Mouse (Mus musculus) cortical plate, adult 2 months (tissue): ENCODE measurements around the gene Fam89a. TPM values are rescaled to one million over a fixed set of nuclear protein-coding genes. Genes with fewer than 3 reads are reported as not detected.

Experiments used
- H3K27ac ChIP-seq: fragments of 200-500 bp; 2 replicates; pipeline ENCODE4 v1.5.1; 2012; ENCODE audit warnings: low read length, control low read depth, inconsistent platforms; ENCODE audit not compliant: insufficient read depth
- H3K4me1 ChIP-seq: fragments of 200-500 bp; 2 replicates; pipeline ENCODE4 v1.6.1; 2011; ENCODE audit warnings: low read length; ENCODE audit not compliant: control insufficient read depth, insufficient read depth
- H3K4me3 ChIP-seq: fragments of 200-500 bp; 2 replicates; pipeline ENCODE4 v1.5.1; 2011; ENCODE audit warnings: mild to moderate bottlenecking, low read length, control low read depth; ENCODE audit not compliant: insufficient read depth
- CTCF ChIP-seq: fragments of 200-500 bp; IDR thresholded peaks from 2 replicates; pipeline ENCODE4 v1.5.1; 2011; ENCODE audit warnings: mild to moderate bottlenecking, control low read depth, low read length; ENCODE audit not compliant: insufficient read depth; ENCODE audit errors: extremely low read depth
- POLR2A ChIP-seq: fragments of 200-500 bp; IDR thresholded peaks from 2 replicates; pipeline ENCODE4 v1.6.1; 2011; ENCODE audit warnings: mild to moderate bottlenecking, low read length, control low read depth; ENCODE audit not compliant: insufficient read depth; ENCODE audit errors: extremely low read depth
- polyA plus RNA-seq: library from polyadenylated mRNA; depleted of rRNA; stranded (reverse); fragments of >200 nt; gene quantifications from 2 replicates; pipeline ENCODE4 v1.2.3, GENCODE M21; 2012; rRNA removed

Gene Fam89a
- polyA plus RNA-seq: 1.1 and 1.7 TPM in 2 replicates

DNA sequence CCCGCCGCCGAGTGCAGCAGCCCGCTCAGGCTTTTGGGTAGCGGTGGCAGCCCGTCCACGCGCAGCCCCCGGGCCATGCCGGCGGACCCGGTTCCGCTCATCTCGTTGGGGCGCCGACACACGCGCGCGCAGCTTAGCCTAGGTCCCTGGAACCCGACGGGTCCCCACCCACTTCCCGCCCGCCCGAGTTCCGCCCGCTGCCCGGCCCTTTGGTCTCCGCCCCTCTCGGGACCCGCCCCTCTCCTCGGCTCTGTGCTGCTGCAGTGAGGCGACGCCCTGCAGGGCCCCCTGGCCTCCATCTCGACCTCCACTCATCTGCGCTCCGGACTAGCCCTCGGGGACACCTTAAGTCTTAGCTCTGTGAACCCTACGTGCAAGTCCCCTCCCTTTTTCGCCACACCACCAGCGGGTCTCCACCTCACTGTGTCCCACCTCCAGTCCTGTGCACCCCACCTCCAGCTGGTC, at the start of gene Fam89a:
Gene Fam89a (minus strand): TSS at position 124 of the 465 bp plus-strand sequence.
- TF ChIP-seq CTCF (no peak), POLR2A (no peak)
- H3K27ac ChIP-seq: no peak within 1 kb of the TSS
- H3K4me1 ChIP-seq: no peaks in the 10 kb centered on the region
- H3K4me3 ChIP-seq: peak within 1 kb of the TSS; percentile 5; the same call in 1 of the 2 replicates

DNA sequence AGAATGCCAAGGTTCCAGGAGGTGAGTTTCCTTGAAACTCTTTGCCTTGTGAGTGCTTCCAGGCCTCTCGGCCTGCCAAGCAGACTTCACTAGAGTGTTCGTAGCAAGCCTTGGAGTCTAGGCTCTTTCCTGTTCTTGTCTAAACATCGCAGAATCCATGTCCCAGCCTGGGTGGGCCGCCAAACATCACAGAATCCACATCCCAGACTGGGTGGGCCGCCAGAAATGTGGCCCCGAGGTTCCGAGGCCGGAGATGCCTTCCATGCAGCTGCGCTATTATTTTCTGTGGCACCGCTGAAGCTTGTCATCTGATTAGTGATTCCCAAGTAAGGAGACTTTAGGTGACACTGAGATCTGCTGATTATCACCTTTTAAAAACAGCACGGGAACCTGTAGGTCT, 48.9 kb upstream of the Fam89a start:
- TF ChIP-seq CTCF: no peak
- no peak for TF ChIP-seq POLR2A
- no peak overlapping the region for H3K4me3 ChIP-seq
- no peak overlapping the region for H3K27ac ChIP-seq
- H3K4me1 ChIP-seq: no peaks in the 10 kb centered on the region

DNA sequence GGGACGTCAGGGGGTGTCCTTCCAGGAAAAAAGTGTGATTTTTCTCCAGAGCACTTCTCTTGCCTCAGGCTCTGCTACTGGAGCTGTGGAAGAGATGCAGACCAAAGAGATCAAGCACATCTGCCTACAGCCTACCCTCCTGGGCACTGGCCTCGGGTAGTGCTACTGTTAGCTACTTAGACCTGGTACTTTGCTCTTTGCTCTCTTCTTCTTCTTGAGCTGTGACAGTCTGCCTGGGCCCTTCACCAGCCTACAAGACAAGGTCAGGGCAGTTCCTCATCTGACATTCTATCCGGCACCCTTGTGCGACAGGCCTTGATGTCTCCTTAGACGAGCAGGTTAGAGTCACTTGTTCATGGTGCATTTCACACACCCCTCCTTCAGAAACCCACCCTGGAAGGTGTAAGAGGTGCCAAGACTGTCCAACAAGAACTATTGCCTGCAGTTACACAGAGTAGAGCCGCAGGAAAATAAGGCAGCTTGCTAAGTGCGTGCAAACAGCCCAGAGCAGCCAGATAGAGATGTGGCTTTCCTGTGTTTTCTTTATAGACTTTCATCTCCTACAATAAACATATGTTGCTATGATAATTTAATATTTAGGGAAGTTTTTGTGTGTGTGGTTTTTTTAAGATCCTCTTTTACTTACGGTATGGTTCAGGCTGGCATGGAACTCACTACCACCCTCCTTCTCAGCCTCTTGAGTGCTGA, 44.3 kb upstream of the Fam89a start:
- no peak for TF ChIP-seq POLR2A
- no peak for TF ChIP-seq CTCF
- Histone ChIP-seq H3K27ac (no peak overlapping the region), H3K4me1 (0 out of 2 replicates have a peak, but pooled peaks cover 2% of the 10 kb centered on the region), H3K4me3 (no peak overlapping the region)

DNA sequence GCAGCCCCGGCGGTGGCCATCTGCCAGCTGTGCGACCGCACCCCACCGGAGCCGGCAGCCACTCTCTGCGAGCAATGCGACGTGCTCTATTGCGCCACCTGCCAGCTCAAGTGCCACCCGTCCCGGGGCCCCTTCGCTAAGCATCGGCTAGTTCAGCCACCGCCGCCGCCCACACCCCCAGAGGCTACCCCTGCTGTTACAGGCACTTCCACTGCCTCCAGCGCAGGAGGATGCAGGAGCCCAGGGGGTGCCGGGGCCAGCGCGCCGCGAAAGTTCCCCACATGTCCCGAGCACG, 42.8 kb upstream of the Fam89a start:
- H3K4me3 ChIP-seq: peak overlapping the region; percentile 55
- H3K27ac ChIP-seq: no peak overlapping the region
- H3K4me1 ChIP-seq: 0 out of 2 replicates have a peak, but pooled peaks cover 2% of the 10 kb centered on the region
- TF ChIP-seq POLR2A (no peak), CTCF (no peak)

DNA sequence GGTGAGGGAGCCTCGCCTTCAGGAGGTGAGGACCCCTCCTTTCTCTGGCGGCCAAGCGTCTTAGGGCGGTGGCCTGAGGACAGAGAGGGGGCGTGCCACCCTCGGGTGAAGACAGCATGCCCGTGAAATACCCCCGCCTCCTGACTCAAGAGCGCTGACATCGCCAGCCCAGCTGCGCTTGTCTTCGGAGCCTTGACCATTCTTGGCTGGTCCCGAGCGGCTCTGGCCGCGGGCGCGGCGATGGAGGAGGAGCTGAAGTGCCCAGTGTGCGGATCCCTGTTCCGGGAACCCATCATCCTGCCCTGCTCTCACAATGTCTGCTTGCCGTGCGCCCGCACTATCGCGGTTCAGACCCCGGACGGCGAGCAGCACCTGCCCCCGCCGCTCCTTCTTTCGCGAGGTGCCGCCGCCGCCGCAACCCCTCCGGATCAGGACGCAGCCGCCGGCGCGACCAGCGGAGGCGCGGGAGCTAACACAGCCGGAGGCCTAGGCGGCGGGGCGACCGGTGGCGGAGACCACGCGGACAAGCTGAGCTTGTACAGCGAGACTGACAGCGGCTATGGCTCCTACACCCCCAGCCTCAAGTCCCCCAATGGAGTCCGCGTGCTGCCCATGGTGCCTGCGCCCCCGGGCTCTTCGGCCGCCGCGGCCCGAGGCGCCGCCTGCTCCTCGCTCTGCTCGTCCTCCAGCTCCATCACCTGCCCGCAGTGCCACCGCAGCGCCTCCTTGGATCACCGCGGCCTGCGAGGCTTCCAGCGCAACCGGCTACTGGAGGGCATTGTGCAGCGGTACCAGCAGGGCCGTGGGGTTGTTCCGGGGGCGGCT, 42.2 kb upstream of the Fam89a start:
- 0 out of 2 replicates have a peak, but pooled peaks cover 2% of the 10 kb centered on the region for H3K4me1 ChIP-seq
- TF ChIP-seq POLR2A (no peak), CTCF (no peak)
- no peak overlapping the region for H3K27ac ChIP-seq
- peak overlapping the region; percentile 55 for H3K4me3 ChIP-seq

DNA sequence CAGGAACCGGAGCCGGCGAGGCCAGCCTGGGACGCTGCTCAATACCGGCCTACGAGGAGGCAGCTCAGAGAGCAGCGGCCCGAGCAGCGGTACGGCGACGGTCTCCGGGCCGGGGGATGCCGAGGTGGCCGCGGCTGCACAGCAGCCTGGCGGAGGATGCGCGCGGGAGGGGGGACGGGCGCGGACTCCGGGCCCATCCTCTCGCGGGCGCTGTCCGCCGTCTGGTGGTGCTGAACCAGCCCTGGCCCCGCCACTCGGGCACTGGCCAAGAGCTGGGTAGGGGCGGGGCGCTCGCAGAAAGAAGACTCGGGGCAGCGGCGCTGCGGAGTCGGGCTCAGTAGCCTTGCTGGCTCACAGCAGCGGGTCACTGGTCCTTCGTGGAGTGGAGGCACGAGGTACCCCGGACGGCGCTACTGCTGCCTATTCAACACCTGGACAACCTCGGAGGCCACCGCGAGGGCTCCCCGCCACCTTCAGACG, 41.6 kb upstream of the Fam89a start:
- Histone ChIP-seq H3K4me3 (peak overlapping the region; percentile 55), H3K27ac (no peak overlapping the region), H3K4me1 (0 out of 2 replicates have a peak, but pooled peaks cover 2% of the 10 kb centered on the region)
- TF ChIP-seq POLR2A: no peak
- TF ChIP-seq CTCF: no peak

DNA sequence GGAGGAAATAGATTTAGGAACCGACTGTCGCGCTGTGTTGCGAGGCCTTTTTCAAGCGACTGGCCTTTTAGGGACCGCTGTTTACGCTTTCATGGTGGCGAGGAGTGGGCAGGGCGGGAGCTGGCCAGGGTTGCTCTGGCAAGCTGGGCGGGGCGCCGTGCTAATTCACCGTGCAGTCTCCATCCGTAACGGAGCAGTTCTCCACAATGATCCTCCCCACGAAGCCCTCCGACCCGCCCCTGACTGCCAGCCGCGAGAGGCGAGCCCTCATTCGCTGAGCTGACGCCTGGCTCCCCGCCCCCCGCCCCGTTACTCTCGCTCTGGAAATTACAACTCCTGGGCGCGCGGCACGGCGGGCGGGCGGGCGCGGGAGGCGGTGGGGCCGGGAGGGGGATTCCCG, 41.1 kb upstream of the Fam89a start, which contains the start of gene Trim67:
Gene Trim67 (plus strand): TSS at position 385 of the 400 bp plus-strand sequence.
- Histone ChIP-seq H3K27ac (no peak within 1 kb of the TSS), H3K4me3 (peak within 1 kb of the TSS; percentile 55), H3K4me1 (0 out of 2 replicates have a peak, but pooled peaks cover 2% of the 10 kb centered on the region)
- TF ChIP-seq POLR2A (peak; percentile 34; the same call in 1 of the 2 replicates), CTCF (no peak)

DNA sequence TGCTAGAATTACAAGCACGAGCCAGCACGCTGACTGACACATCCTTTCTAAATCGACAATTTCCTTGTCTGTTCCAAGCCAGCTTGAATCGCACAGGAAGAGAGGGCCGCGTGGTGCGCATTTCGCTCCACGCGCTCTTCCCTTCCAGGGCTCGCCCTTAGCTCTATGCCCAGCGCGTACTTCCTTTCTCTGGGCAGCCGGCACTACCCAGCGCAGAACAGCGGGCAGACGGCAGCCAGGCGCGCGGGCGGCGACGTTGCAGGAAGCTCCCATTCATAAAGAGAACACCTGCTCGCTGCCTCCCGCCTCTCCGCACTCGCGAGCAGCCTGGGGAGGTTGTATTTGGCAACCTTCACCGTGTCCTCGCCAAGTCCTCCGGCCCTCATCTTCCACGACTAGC, 40.6 kb upstream of the Fam89a start:
- H3K4me3 ChIP-seq: peak overlapping the region; percentile 55
- TF ChIP-seq POLR2A (no peak), CTCF (no peak)
- no peak overlapping the region for H3K27ac ChIP-seq
- 0 out of 2 replicates have a peak, but pooled peaks cover 2% of the 10 kb centered on the region for H3K4me1 ChIP-seq

DNA sequence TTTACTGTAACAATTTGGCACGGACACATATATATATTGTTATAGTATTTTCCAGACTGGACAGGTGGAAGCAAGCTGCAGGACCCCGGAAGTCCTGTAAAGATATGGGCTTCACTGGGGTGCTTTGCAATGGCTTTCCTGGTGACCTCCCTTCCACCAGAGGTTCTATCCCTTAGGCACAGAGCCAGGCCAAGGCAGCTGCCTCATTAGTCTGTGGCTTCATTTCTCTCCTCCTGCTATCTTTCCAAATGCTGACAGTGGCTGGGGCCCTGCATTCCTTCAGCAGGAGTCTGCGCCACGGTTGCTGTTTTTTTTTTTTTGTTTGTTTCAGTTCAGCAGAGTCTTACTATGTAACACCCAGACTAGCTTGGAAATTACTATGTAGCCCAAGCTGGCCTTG, 40.1 kb upstream of the Fam89a start:
- H3K4me1 ChIP-seq: 0 out of 2 replicates have a peak, but pooled peaks cover 2% of the 10 kb centered on the region
- TF ChIP-seq CTCF (no peak), POLR2A (no peak)
- peak overlapping the region; percentile 55; the same call in 1 of the 2 replicates for H3K4me3 ChIP-seq
- no peak overlapping the region for H3K27ac ChIP-seq
